Mouse (Mus musculus): Measurements from ENCODE around the gene Gm4952.

DNA sequence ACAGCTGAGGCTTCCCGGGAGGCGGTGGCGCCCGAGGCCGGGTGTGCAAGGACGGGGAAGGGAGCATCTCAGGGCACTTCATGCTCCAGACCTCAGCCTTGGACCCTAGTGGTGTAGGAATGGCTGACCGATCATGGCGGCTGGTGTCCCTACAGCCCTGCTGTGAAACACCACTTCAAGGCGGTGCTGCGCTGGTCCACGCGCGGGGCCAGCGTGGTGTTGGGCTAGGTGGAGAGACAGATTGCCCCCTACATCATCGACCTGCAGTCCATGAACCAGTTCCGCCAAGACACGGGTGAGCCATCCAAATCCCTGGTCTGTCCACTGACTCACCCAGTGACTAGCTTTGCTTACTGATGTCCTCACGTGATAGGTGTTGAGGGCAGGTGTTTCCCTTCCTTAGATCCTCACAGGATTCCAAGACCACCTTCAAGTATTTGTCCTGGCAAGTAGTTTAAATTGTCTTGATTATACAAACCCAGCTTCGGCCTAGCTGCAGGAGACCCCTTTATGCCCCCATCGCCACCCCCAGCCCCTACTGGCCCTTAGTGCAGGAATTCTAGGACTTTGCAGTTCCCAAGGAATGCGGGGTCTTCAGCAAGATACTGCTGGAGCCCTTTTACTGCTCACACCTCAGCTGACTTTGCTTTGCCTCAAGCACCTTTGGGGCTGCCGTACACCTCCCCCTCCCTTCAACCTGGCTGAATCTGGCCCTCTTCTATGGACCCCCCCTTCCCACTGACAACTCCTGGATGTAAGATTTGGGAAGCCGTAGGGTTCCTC is 3.3 kb upstream of the Gm4952 start:
- TF ChIP-seq CTCF (IDR thresholded peaks at IDR 0.05; ENCODE audit: insufficient read depth, low read length), result no peak
- no peak for TF ChIP-seq POLR2A (IDR thresholded peaks at IDR 0.05; ENCODE audit: borderline replicate concordance, extremely low read depth, low read depth, low read length)

All from lung, adult 2 months (tissue).